24 mouse cellular contexts compared by ENCODE assay signal in genomic region chr13:15662375-15662774, GRCm38 (mm10).
DNase-seq lines count a peak whose midpoint lies in the region; ATAC-seq and TF ChIP-seq lines count a peak whose summit lies in the region.
"Had no signal": no experiment of that assay in that cellular context is flagged by ENCODE, and none has a peak within 500 bp of the region (broad histone marks: within the 10 kb centered on the region; RNA-seq: fewer than 3 reads in every experiment).

No protein-coding gene starts in this region.

- no peak for ATAC-seq in neural tube, embryonic 15.5 days (ENCODE audit: low FRiP score)
- no peak; the same call in 1 of the 2 replicates for ATAC-seq in limb, embryonic 11.5 days (ENCODE audit: insufficient number of reproducible peaks, low FRiP score, low TSS enrichment, low read depth)
- ATAC-seq in cerebellum, adult (ENCODE audit: insufficient number of reproducible peaks, low FRiP score, low TSS enrichment), result no peak
- ATAC-seq: forebrain, embryonic 14.5 days; intestine, embryonic 15.5 days had no signal

- no peak overlapping the region for H3K27ac ChIP-seq in heart, adult 2 months
- no peak overlapping the region for H3K27ac ChIP-seq in neural tube, embryonic 15.5 days (replicated peaks)
- H3K27ac ChIP-seq in limb, embryonic 11.5 days (replicated peaks; ENCODE audit: low read depth, low read length), result no peak overlapping the region
- H3K27ac ChIP-seq: embryonic facial prominence, embryonic 15.5 days; heart, embryonic 13.5 days; hindbrain, embryonic 15.5 days; intestine, embryonic 15.5 days; kidney, postnatal 0 days; limb, embryonic 15.5 days; liver, embryonic 14.5 days; neural tube, embryonic 13.5 days had no signal

- H3K4me2 ChIP-seq in neural tube, embryonic 15.5 days, result no peak overlapping the region
- no peak overlapping the region for H3K4me2 ChIP-seq in limb, embryonic 11.5 days (ENCODE audit: low read depth, severe bottlenecking)
- H3K4me2 ChIP-seq: embryonic facial prominence, embryonic 15.5 days; heart, embryonic 13.5 days; hindbrain, embryonic 15.5 days; intestine, embryonic 15.5 days; limb, embryonic 15.5 days; lung, embryonic 14.5 days; neural tube, embryonic 13.5 days had no signal

- no peak for TF ChIP-seq EP300 in heart, adult 2 months (IDR thresholded peaks at IDR 0.05; ENCODE audit: insufficient read depth, low read depth, low read length)

- WGBS in heart, adult 2 months, result 79% methylated on average over 10 of the region's 10 CpGs
- whole genome bisulfite sequencing in neural tube, embryonic 15.5 days, result 79% methylated on average over 10 of the region's 10 CpGs
- WGBS in limb, embryonic 11.5 days, result 37% methylated on average over 10 of the region's 10 CpGs

- peak; percentile 67 for DNase-seq in heart, adult 11 months
- no peak for DNase-seq in heart, adult 2 months
- DNase-seq in neural tube, embryonic 10.5 days (ENCODE audit: extremely low spot score, low spot score), result peak; percentile 32
- peak; percentile 49 for DNase-seq in limb, embryonic 11.5 days (ENCODE audit: low spot score)
- no peak for DNase-seq in layer of hippocampus, postnatal 10 days (ENCODE audit: low spot score in 2 of 2)
- DNase-seq: adrenal gland, postnatal 14 days; cerebellum, adult 8-10 months; gastrocnemius, postnatal 14 days; heart, adult 18-20 months; heart, postnatal 14 days; lung, embryonic 14.5 days; midbrain, embryonic 14.5 days; thymus, postnatal 36 days had no signal

- no peak for TF ChIP-seq POLR2A in heart, adult 2 months (IDR thresholded peaks at IDR 0.05; ENCODE audit: insufficient read depth, low read depth, low read length)

- no peaks in the 10 kb centered on the region for H3K36me3 ChIP-seq in heart, adult 2 months (ENCODE audit: control insufficient read depth, insufficient read depth, low read length)
- no peaks in the 10 kb centered on the region for H3K36me3 ChIP-seq in neural tube, embryonic 15.5 days
- no peaks in the 10 kb centered on the region for H3K36me3 ChIP-seq in limb, embryonic 11.5 days (ENCODE audit: control insufficient read depth, insufficient read depth, low read length)
- H3K36me3 ChIP-seq: hindbrain, embryonic 15.5 days; intestine, embryonic 15.5 days had no signal

- no peak overlapping the region for H3K9ac ChIP-seq in heart, adult 2 months (ENCODE audit: low read depth, low read length)
- no peak overlapping the region for H3K9ac ChIP-seq in neural tube, embryonic 15.5 days (replicated peaks)
- H3K9ac ChIP-seq in limb, embryonic 11.5 days (ENCODE audit: low read length), result no peak overlapping the region
- H3K9ac ChIP-seq: embryonic facial prominence, embryonic 15.5 days; heart, embryonic 13.5 days; hindbrain, embryonic 15.5 days; intestine, embryonic 15.5 days; limb, embryonic 15.5 days; liver, embryonic 14.5 days; lung, embryonic 14.5 days; neural tube, embryonic 13.5 days had no signal

- TF ChIP-seq CTCF in heart, adult 2 months (IDR thresholded peaks at IDR 0.05), result no peak

- no peak overlapping the region for H3K4me3 ChIP-seq in heart, adult 2 months
- no peak overlapping the region for H3K4me3 ChIP-seq in neural tube, embryonic 15.5 days (replicated peaks)
- H3K4me3 ChIP-seq in limb, embryonic 11.5 days (ENCODE audit: low read depth, low read length), result no peak overlapping the region
- H3K4me3 ChIP-seq: embryonic facial prominence, embryonic 15.5 days; heart, embryonic 13.5 days; hindbrain, embryonic 15.5 days; intestine, embryonic 15.5 days; limb, embryonic 15.5 days; neural tube, embryonic 13.5 days had no signal

- no peaks in the 10 kb centered on the region for H3K79me2 ChIP-seq in heart, adult 2 months (replicated peaks; ENCODE audit: control insufficient read depth, insufficient read depth, low read length)

- intact Hi-C loops in heart, adult 2 months (cut with DNase I), result no loop called here

- no peaks in the 10 kb centered on the region for H3K9me3 ChIP-seq in neural tube, embryonic 15.5 days (replicated peaks)
- H3K9me3 ChIP-seq in limb, embryonic 11.5 days (ENCODE audit: control insufficient read depth, low read length), result no peaks in the 10 kb centered on the region
- H3K9me3 ChIP-seq: embryonic facial prominence, embryonic 15.5 days; heart, embryonic 13.5 days; hindbrain, embryonic 15.5 days; intestine, embryonic 15.5 days; limb, embryonic 15.5 days; neural tube, embryonic 13.5 days had no signal

- no peaks in the 10 kb centered on the region for H3K4me1 ChIP-seq in heart, adult 2 months (ENCODE audit: control insufficient read depth, insufficient read depth, low read length)
- peaks cover 6% of the 10 kb centered on the region for H3K4me1 ChIP-seq in neural tube, embryonic 15.5 days
- peaks cover 10% of the 10 kb centered on the region for H3K4me1 ChIP-seq in limb, embryonic 11.5 days (ENCODE audit: control insufficient read depth, insufficient read depth, low read length)
- H3K4me1 ChIP-seq: hindbrain, embryonic 15.5 days; intestine, embryonic 15.5 days had no signal

- H3K27me3 ChIP-seq in heart, adult 2 months (ENCODE audit: control insufficient read depth, insufficient read depth, low read length), result no peaks in the 10 kb centered on the region
- no peaks in the 10 kb centered on the region for H3K27me3 ChIP-seq in neural tube, embryonic 15.5 days (replicated peaks)
- H3K27me3 ChIP-seq in limb, embryonic 11.5 days (ENCODE audit: control insufficient read depth, insufficient read depth, low read length), result no peaks in the 10 kb centered on the region
- H3K27me3 ChIP-seq: embryonic facial prominence, embryonic 15.5 days; hindbrain, embryonic 15.5 days; intestine, embryonic 15.5 days; limb, embryonic 15.5 days; neural tube, embryonic 13.5 days had no signal

Comparison
In these comparisons a context has a peak if more than half of its experiments do, and no peak if none do; other contexts are left out.
1. DNase-seq: peak in heart, adult 11 months (single experiment), neural tube, embryonic 10.5 days (single experiment) and limb, embryonic 11.5 days (single experiment); none in heart, adult 2 months (0 of 2) and layer of hippocampus, postnatal 10 days (0 of 2).